Mouse (Mus musculus): ENCODE data around the gene Ice2. TPM values are rescaled to one million over a fixed set of nuclear protein-coding genes. Genes with fewer than 3 reads are reported as not detected.
A peak's percentile ranks its signal among the peaks of the same experiment; 100 is the strongest.

Ice2 gene
- polyA plus RNA-seq, 1 experiment from 2014 or later, result 5.1 TPM

DNA sequence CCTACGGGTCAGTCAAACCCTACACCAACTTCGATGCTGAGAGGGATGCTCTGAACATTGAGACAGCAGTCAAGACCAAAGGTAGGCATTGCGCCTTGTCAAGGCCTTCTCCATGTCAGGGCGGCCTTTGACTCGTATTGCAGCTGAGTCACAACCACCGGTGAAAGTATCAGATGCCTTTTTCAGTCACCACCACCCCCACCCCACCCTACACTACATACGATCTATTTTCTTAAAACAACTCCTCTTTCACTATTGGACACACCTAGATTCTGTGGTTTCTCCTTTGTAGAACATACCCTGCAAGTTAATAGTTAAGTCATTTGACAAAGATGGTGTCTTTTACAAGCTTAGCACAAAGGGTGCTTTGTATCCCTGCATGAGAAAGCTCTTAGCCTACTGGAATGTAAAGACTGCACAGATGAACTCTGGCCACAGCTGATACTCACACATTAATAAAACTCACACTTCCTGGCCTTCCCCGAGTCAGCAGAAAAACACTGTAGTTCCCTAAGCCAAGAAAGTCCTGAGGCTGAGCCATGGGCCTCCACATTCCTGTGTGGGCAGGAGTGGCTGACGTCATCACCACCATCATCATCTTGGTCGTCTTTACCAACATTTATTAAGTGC, 69.7 kb downstream of the Ice2 start:
- ATAC-seq (no peak), DNase-seq (no peak)
- peaks cover 17% of the 10 kb centered on the region for H3K4me1 ChIP-seq (ENCODE audit: insufficient read depth)

DNA sequence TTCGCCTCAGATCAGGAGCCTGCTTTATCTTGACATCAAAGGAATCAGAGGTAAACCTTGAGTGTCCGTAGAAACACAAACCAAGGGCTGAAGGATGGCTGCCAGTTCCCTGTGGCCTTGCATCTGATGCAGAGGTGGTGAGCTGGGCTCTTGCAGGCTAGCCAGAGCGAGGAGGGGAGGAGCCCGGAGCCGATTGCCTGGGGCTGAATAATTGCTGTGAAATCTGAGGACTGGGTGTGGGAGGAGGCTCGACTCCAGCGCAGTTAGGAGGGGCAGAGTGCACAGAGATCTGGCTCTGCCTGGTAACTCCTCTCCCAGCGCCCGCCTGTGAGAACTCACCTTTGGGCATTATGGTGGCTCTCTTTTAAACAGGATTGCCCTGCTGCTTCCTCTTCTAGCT, 71.3 kb downstream of the Ice2 start:
- Histone ChIP-seq H3K4me3 (ENCODE audit: low read depth, low read length) (no peak overlapping the region), H3K9ac (replicated peaks) (no peak overlapping the region), H3K9me3 (ENCODE audit: low read length) (no peaks in the 10 kb centered on the region), H3K4me2 (ENCODE audit: low read depth, low read length) (no peak overlapping the region), H3K4me1 (ENCODE audit: insufficient read depth) (peaks cover 17% of the 10 kb centered on the region), H3K36me3 (replicated peaks; ENCODE audit: insufficient read depth, low read length) (peaks cover 41% of the 10 kb centered on the region), H3K27ac (ENCODE audit: low read depth) (no peak overlapping the region), H3K27me3 (ENCODE audit: insufficient read depth, low read length) (no peaks in the 10 kb centered on the region)
- 65% methylated on average over 9 of the region's 9 CpGs for WGBS (ENCODE audit: insufficient replicate concordance)
- TF ChIP-seq EP300 (IDR thresholded peaks at IDR 0.05; ENCODE audit: low read depth) (no peak), CTCF (IDR thresholded peaks at IDR 0.05; ENCODE audit: low read depth) (no peak)
- peak; percentile 36; the same call in 1 of the 2 replicates for ATAC-seq
- no peak for DNase-seq

More for the DNA sequence above, 69.7 kb downstream of the Ice2 start:
- Histone ChIP-seq H3K4me3 (ENCODE audit: low read depth, low read length) (no peak overlapping the region), H3K4me2 (ENCODE audit: low read depth, low read length) (no peak overlapping the region), H3K9ac (replicated peaks) (no peak overlapping the region), H3K9me3 (ENCODE audit: low read length) (no peaks in the 10 kb centered on the region), H3K36me3 (replicated peaks; ENCODE audit: insufficient read depth, low read length) (peaks cover 33% of the 10 kb centered on the region), H3K27me3 (ENCODE audit: insufficient read depth, low read length) (no peaks in the 10 kb centered on the region), H3K27ac (ENCODE audit: low read depth) (no peak overlapping the region)
- 66% methylated on average over 10 of the region's 10 CpGs for WGBS (ENCODE audit: insufficient replicate concordance)
- no peak for TF ChIP-seq EP300 (IDR thresholded peaks at IDR 0.05; ENCODE audit: low read depth)
- TF ChIP-seq CTCF (IDR thresholded peaks at IDR 0.05; ENCODE audit: low read depth), result no peak

DNA sequence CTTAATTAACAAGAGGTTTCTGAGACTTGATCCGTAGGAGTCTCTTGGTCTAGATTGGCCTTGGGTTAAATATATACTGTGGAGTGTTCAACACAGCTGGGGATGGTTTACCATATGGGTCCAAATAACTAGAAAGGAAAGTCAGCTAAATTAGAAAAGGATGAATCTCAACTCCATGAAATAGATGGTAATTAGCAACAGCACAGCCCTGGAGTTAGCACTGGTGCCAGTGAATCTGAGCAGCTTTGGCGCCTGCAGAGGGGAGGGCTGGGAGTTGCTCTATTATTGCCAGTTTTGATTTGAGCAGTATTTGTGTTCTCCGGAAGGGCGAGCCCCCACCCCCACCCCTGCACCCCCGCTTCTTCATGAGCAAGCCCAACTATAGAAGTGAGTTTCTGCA, 72.7 kb downstream of the Ice2 start:
- Histone ChIP-seq H3K9ac (replicated peaks) (no peak overlapping the region), H3K4me1 (ENCODE audit: insufficient read depth) (peaks cover 15% of the 10 kb centered on the region), H3K9me3 (ENCODE audit: low read length) (no peaks in the 10 kb centered on the region), H3K36me3 (replicated peaks; ENCODE audit: insufficient read depth, low read length) (peaks cover 38% of the 10 kb centered on the region), H3K27me3 (ENCODE audit: insufficient read depth, low read length) (no peaks in the 10 kb centered on the region), H3K27ac (ENCODE audit: low read depth) (no peak overlapping the region), H3K4me2 (ENCODE audit: low read depth, low read length) (no peak overlapping the region), H3K4me3 (ENCODE audit: low read depth, low read length) (no peak overlapping the region)
- no peak for TF ChIP-seq EP300 (IDR thresholded peaks at IDR 0.05; ENCODE audit: low read depth)
- 66% methylated on average over 5 of the region's 5 CpGs for WGBS (ENCODE audit: insufficient replicate concordance)
- ATAC-seq (no peak), DNase-seq (no peak)

DNA sequence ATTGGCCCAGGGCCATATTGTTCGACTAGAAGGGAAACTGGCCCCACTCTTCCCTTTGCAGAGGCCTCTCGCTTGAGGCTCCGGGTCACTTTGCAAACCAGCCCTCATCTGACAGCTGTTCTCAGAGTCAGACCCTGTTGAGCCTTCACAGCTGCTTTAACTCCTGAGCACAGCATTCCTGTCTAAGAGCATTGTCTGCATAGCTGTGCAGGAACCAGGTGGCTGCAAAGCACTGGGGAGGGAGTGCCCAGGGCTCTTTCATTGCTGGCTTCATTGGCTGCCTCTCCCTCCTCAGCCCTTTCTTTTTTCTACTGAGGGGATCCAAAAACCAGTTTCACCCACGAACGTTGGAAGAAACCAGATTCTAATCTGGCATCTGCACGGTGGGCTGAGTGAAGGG, 73.2 kb downstream of the Ice2 start:
- H3K4me1 ChIP-seq (ENCODE audit: insufficient read depth), result peaks cover 15% of the 10 kb centered on the region
- H3K27ac ChIP-seq (ENCODE audit: low read depth), result no peak overlapping the region
- H3K9ac ChIP-seq (replicated peaks), result no peak overlapping the region
- H3K36me3 ChIP-seq (replicated peaks; ENCODE audit: insufficient read depth, low read length), result peaks cover 38% of the 10 kb centered on the region
- DNase-seq (no peak), ATAC-seq (no peak)
- TF ChIP-seq EP300 (IDR thresholded peaks at IDR 0.05; ENCODE audit: low read depth), result no peak
- TF ChIP-seq CTCF (IDR thresholded peaks at IDR 0.05; ENCODE audit: low read depth), result no peak
- no peaks in the 10 kb centered on the region for H3K27me3 ChIP-seq (ENCODE audit: insufficient read depth, low read length)
- H3K4me2 ChIP-seq (ENCODE audit: low read depth, low read length), result no peak overlapping the region
- WGBS (ENCODE audit: insufficient replicate concordance), result 30% methylated on average over 6 of the region's 6 CpGs
- no peaks in the 10 kb centered on the region for H3K9me3 ChIP-seq (ENCODE audit: low read length)
- H3K4me3 ChIP-seq (ENCODE audit: low read depth, low read length), result no peak overlapping the region

DNA sequence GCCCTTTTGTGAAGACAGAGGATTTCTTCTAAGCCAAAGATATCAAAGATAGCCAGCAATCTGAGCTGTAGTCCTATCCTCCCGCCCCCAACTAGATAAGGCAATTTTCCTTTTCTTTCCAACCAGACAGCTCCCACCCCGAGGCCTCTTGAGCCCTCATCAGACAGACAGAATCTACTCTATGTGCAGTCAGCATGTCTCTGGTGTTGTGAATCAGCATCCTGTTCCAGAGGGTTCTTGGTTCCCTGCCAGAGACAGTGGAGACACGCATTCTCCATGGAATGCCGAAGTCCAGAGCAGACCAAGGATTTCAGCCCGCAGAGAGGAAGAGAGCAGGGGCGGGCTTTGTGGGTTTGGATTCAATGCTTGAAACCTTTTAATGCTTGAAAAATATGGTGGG, 75.0 kb downstream of the Ice2 start:
- peak; percentile 52 for DNase-seq
- Histone ChIP-seq H3K4me2 (ENCODE audit: low read depth, low read length) (no peak overlapping the region), H3K27ac (ENCODE audit: low read depth) (peak overlapping the region; percentile 29; the same call in 1 of the 2 replicates), H3K4me1 (ENCODE audit: insufficient read depth) (peaks cover 9% of the 10 kb centered on the region), H3K9ac (replicated peaks) (no peak overlapping the region), H3K9me3 (ENCODE audit: low read length) (no peaks in the 10 kb centered on the region), H3K36me3 (replicated peaks; ENCODE audit: insufficient read depth, low read length) (peaks cover 37% of the 10 kb centered on the region), H3K4me3 (ENCODE audit: low read depth, low read length) (no peak overlapping the region), H3K27me3 (ENCODE audit: insufficient read depth, low read length) (no peaks in the 10 kb centered on the region)
- TF ChIP-seq CTCF (IDR thresholded peaks at IDR 0.05; ENCODE audit: low read depth) (no peak), EP300 (IDR thresholded peaks at IDR 0.05; ENCODE audit: low read depth) (no peak; the same call in 1 of the 2 replicates)
- peak; percentile 43; the same call in 1 of the 2 replicates for ATAC-seq
- WGBS (ENCODE audit: insufficient replicate concordance), result 65% methylated on average over 6 of the region's 6 CpGs

DNA sequence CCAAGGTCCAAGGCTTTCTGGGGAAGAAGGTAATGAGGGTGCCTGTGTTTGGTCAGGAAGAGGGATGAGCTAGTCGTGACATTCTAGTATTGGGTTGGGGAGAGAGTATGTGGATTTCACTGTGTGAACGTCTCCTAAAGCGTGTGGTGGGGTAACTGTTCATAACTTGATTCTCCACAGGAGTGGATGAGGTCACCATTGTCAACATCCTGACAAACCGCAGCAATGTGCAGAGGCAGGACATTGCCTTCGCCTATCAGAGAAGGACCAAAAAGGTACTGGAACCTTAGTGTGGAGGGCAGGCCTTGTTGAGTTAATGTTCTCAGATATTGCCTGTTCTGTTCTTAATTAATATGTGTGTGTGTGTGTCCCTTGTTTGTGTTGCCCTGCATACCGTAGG, 78.2 kb downstream of the Ice2 start:
- DNase-seq, result no peak
- Histone ChIP-seq H3K27me3 (ENCODE audit: insufficient read depth, low read length) (no peaks in the 10 kb centered on the region), H3K4me2 (ENCODE audit: low read depth, low read length) (no peak overlapping the region), H3K9me3 (ENCODE audit: low read length) (no peaks in the 10 kb centered on the region), H3K4me3 (ENCODE audit: low read depth, low read length) (no peak overlapping the region), H3K9ac (replicated peaks) (no peak overlapping the region), H3K4me1 (ENCODE audit: insufficient read depth) (peaks cover 9% of the 10 kb centered on the region), H3K36me3 (replicated peaks; ENCODE audit: insufficient read depth, low read length) (peaks cover 25% of the 10 kb centered on the region), H3K27ac (ENCODE audit: low read depth) (no peak overlapping the region)
- no peak for TF ChIP-seq CTCF (IDR thresholded peaks at IDR 0.05; ENCODE audit: low read depth)
- no peak for TF ChIP-seq EP300 (IDR thresholded peaks at IDR 0.05; ENCODE audit: low read depth)
- no peak for ATAC-seq
- WGBS (ENCODE audit: insufficient replicate concordance), result 67% methylated on average over 6 of the region's 6 CpGs

Data from liver, postnatal 0 days (tissue).